Mouse (Mus musculus) urinary bladder, postnatal 4 days (tissue): ENCODE data around the gene Patj.
"Not testable (repeated sequence)": the region's sequence is repeated elsewhere in the genome, so short reads cannot be mapped to it uniquely, and the experiment has no call there.

ENCODE experiments used
- DNase-seq, 2 experiments: peaks; one replicate each; pipeline ENCODE4 v3.0.0; 2021 to 2022; ENCODE audit warnings: low spot score in 2 of 2

Patj gene

GRCm38 (mm10) chr4:98567457-98567856 lies 171.9 kb downstream of the Patj start:
- no peak for DNase-seq

DNA sequence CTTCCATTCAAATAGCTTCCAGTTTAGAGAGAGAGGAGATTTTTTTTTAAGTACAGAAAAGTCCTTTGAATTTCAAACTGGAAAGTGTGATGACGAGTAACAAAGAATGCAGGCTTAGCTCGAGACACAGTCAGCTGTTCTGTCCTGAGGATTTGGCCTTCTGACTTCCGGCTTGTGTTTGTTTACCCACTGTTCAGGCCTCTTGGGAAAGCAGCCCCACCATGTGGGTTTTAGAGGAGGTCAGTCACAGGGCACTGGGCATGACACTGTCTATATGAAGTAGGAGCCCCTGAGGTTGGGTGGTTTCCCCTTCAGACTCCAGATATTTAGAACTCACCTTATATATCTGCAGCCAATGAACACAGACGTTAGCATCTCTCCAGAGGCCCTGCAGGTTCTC lies 174.3 kb downstream of the Patj start:
- DNase-seq = no peak

DNA sequence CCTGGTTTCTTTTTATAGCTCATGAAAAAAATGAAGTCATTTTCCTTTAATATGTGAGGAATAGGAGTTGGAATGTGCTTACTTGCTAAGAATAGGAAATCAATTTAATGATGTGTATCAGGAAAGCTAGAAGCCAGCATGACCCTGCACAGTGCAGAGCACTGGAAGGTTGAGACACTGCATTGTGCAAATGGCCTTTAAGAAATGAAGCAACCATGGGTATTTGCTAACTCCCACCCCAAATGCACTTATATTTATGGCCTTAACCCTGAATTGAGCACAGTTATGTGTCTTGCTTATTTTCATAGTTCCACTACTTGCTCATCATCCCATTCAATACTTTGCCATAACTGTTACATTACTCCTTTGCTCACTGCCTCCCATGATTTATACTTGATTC lies 181.7 kb downstream of the Patj start:
- DNase-seq = no peak

GRCm38 (mm10) chr4:98577957-98578541 lies 182.5 kb downstream of the Patj start:
- no peak for DNase-seq

DNA sequence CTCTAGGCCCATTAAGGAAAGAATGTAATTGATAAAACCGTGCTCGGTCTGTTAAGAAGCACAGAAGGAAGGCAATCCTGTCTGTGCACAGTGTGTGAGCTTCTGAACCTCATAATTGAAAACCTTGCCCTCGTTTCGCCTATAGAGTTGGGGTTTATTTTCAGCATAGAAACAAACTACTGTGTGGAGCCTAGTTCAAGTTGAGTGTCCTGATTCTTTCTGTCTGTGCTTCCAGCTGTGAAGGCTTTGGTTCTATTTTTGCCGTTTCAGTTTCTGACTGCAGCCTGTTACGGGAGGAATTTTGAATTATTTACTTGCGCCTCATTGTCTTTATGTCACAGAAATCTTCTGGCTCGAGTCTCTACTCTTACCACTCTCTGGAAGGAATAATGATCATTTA lies 185.9 kb downstream of the Patj start:
- DNase-seq = no peak

- DNase-seq = no peak
Measured at GRCm38 (mm10) chr4:98584023-98584422, 188.4 kb downstream of the Patj start.

- DNase-seq = no peak
Measured at GRCm38 (mm10) chr4:98586303-98586702, 190.7 kb downstream of the Patj start.

- no peak for DNase-seq
Measured at GRCm38 (mm10) chr4:98587686-98588085, 192.1 kb downstream of the Patj start.

GRCm38 (mm10) chr4:98593961-98594360 lies 198.4 kb downstream of the Patj start:
- DNase-seq = no peak

- no peak for DNase-seq
Measured at GRCm38 (mm10) chr4:98598546-98598971, 203.0 kb downstream of the Patj start.

DNA sequence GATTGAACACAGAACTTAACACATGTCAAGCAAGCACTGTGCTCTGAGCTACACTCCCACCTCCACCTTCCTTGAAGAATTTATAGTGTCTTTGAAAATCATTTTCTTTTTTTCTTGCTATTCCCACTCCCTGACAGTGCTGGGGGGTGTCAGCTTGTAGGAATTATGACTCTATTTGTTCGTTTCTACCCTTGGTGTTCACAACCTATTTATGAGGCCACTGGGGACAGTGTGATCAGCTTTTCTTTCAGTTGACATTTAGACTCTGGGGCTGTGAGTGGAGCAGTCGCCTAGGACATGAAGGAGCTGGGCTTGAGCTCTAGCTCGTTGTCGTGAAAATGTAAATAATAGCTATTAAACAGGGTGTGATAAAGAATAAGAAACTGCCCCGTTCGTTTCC lies 203.8 kb downstream of the Patj start:
- DNase-seq = no peak

DNA sequence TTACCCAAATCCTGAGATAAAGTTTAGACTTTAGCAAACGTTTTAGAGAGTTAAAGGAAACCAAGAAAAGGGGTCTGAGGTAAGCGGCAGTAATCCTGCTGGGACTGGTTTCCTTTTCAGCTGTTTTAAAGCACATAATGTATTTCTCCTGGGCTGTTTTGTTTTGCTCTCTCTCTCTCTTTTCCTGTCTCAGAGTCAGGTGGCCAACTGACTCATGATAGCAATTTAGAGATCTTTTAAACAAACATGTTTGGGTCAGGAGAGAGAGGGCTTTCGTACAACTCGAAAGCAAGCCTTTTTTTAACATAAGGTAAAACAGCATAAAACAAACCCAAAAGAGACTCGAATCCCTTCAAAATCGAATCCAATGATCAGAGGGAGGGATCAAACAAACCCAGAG lies 207.5 kb downstream of the Patj start:
- DNase-seq = no peak

DNA sequence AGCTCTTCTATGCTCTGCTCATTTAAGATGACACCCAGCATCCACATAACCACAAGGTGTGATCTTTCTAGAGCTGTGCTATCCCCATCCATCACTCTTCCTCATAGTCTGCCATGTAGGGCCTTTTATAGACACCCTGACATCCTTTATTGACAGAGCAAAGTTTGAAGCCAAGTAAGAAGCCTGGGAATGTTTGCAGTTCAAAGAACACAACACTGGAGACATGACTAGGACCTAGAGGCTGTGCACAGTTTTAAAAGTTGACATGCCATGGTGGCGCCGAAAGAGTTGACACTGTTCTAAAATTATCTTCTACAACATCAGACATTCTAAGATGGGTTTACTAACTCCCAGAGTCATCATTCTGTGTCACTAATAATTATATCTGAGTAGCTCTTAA lies 214.9 kb downstream of the Patj start:
- DNase-seq = no peak

- no peak for DNase-seq
Measured at GRCm38 (mm10) chr4:98614395-98614794, 218.8 kb downstream of the Patj start.

DNA sequence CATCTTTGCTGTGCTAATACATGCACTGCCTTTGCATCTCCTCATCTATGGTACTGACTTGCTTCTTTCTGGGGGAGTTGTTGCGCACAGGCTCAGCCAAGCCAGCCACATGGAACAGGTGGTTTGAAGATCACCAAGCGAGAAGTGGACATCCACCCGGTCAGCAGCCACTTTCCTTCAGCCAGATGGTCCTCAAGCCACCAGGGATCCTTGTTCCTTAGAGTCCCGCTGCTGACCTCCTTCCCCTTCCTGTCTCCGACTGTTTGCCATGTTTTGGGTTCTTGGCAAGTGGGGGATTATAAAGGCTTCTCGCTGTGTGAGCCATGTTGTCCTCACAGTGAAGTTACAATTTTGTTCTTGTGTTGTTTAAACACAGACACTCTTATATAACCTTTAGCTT lies 223.6 kb downstream of the Patj start:
- no peak for DNase-seq

DNA sequence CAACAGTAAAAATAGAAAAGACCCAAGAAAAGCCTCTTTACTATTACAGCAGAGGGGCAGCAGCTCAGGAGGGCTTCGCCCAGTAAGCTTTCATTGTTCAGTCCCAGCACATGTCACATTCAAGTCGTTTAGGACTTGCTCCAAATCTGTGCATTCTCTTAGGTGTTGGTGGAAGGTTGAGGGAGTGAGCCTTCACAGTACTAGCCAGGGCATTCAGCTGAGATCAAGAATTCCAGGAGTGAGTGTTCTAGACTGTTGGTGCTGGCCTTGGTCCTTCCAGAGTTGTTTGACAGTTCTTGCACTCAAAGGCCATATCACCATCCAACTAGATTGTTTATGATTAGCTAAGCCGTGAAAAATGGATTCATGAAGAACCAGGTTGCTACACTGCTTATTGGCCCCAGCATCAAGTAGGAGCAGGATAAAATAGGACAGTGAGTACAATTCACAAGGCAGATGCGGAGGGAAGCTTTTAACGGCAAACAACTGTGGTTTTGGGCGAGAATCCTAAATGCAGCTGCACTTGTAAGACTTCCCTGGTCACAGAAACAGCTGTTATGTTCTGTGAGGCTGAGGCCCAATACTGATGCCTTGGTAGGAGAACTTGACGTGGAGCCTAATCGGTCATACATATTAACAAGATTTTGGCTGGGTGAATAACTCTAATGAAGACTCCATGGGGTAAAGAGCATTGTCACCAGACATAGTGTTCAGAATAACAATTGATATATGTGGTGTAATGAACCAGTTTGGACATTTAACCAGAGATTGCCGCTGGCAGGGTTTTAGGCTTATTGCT lies 225.6 kb downstream of the Patj start:
- no peak for DNase-seq

DNA sequence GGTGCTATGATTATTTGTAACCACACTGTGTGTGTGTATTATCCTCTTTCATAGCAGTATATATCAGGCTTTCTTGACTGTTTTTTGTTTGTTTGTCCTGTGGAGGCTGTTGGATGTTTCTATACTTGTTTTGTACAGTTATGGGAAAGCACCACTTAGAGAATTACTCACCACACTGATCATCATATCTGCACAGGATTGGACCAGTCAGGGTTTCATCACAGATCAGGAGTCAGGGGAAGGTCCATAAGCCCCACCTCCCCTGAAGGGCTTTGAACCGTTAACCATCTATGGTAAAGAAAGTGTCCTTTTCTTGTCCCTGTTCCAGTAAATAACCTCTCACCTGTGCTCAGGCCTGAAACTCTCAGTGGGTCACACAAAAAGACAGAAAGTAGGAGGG lies 226.6 kb downstream of the Patj start:
- no peak for DNase-seq

- DNase-seq = no peak
Measured at GRCm38 (mm10) chr4:98622996-98623673, 227.6 kb downstream of the Patj start.

- no peak for DNase-seq
Measured at GRCm38 (mm10) chr4:98628286-98628685, 232.7 kb downstream of the Patj start.

- not testable (repeated sequence) for DNase-seq
Measured at GRCm38 (mm10) chr4:98629217-98629616, 233.6 kb downstream of the Patj start.

DNA sequence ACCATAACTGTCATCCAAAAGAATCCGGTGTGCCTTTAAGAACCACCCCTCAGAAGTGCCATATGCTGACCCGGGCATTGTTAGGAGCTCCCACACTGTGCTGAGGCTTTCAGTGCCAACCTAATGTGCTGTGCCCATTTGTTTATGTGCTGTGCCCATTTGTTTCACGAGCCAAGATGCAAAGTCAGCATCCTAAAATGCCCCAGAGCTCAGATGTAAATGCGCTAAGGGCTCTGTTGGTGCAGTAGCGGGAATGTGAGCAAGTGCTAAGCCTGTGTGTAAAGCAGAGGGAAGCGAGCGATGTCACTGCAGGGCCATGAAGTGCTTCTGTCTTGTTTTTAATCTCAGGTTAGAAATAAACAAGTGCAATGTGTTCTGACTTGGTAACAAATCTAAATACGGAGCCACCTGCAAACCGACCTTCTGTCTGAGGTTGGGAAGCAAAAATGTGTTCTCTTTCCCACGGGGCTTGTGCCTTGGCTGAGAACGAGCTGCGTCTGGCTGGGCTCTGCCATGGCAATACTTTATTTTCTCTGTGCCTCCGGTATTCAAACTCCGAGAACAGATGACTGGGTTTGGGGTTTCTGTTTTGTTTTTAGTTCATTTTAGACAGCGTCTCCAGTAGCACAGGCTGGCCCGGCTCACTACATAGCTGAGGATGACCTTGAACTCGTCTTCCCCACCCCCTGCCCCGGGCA lies 239.7 kb downstream of the Patj start:
- no peak for DNase-seq

- no peak for DNase-seq
Measured at GRCm38 (mm10) chr4:98638731-98639130, 243.1 kb downstream of the Patj start.
